Mouse (Mus musculus): ENCODE measurements around the gene Uvrag. TPM values are rescaled to one million over a fixed set of nuclear protein-coding genes. Genes with fewer than 3 reads are reported as not detected.
A peak's percentile ranks its signal among the peaks of the same experiment; 100 is the strongest.

Gene Uvrag
- polyA plus RNA-seq, 1 experiment from 2014 or later, result 14.8 TPM

DNA sequence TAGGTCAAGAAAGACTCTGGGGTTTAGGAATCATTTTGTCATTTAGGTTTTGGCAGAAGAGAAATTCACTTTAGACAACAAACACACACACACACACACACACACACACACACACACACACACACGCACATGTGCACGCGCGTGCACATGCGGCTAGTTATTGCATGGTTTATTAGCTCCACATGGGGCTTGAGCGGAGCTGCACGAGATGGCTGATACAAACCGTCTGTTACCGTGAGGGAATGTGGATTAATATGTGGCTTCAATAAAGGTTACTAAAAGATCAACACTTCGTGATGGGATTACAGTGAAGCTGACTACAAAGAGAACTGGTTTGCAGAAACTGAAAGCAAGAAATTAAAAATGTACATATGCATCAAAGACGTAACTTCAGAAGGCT lies 230.2 kb downstream of the Uvrag start:
- peak overlapping the region; percentile 57 for H3K27ac ChIP-seq (ENCODE audit: low read length)
- H3K4me2 ChIP-seq (ENCODE audit: low read depth, low read length), result no peak overlapping the region
- H3K4me3 ChIP-seq (replicated peaks; ENCODE audit: low read length), result no peak overlapping the region
- H3K4me1 ChIP-seq (ENCODE audit: control insufficient read depth, insufficient read depth, low read length), result peaks cover 19% of the 10 kb centered on the region
- no peaks in the 10 kb centered on the region for H3K36me3 ChIP-seq (ENCODE audit: control insufficient read depth, insufficient read depth, low read length)
- H3K9me3 ChIP-seq (replicated peaks; ENCODE audit: control insufficient read depth, low read length), result no peaks in the 10 kb centered on the region
- WGBS, result 53% methylated on average over 11 of the region's 11 CpGs
- no peak overlapping the region for H3K9ac ChIP-seq (ENCODE audit: low read length)
- no peak for ATAC-seq (ENCODE audit: insufficient read depth, low FRiP score)
- no peaks in the 10 kb centered on the region for H3K27me3 ChIP-seq (ENCODE audit: control insufficient read depth, insufficient read depth, low read length)

DNA sequence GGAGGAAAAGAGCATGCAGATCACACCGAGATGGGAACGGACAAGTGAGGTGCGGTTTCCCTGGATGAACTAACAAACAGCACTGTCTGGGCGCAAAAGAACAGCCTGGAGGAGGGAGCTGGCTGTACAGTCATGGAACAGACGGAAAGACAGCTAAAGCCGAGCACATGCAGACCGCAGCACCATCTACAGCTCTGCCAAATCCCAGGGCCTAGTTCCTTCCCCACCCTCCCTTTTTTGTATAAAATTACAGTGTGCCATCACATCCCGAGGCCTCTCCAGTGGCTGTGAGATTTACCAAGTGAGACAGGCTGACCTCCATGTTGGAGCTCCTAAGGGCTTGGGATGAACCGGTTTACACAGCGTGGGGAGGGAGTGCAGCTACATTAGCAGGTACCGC lies 230.8 kb downstream of the Uvrag start:
- no peaks in the 10 kb centered on the region for H3K27me3 ChIP-seq (ENCODE audit: control insufficient read depth, insufficient read depth, low read length)
- no peak overlapping the region for H3K4me2 ChIP-seq (ENCODE audit: low read depth, low read length)
- H3K36me3 ChIP-seq (ENCODE audit: control insufficient read depth, insufficient read depth, low read length), result no peaks in the 10 kb centered on the region
- WGBS, result 63% methylated on average over 11 of the region's 11 CpGs
- no peak overlapping the region for H3K9ac ChIP-seq (ENCODE audit: low read length)
- H3K9me3 ChIP-seq (replicated peaks; ENCODE audit: control insufficient read depth, low read length), result no peaks in the 10 kb centered on the region
- H3K27ac ChIP-seq (ENCODE audit: low read length), result peak overlapping the region; percentile 57
- H3K4me1 ChIP-seq (ENCODE audit: control insufficient read depth, insufficient read depth, low read length), result peaks cover 23% of the 10 kb centered on the region
- no peak overlapping the region for H3K4me3 ChIP-seq (replicated peaks; ENCODE audit: low read length)
- ATAC-seq (ENCODE audit: insufficient read depth, low FRiP score), result no peak

- H3K4me3 ChIP-seq (replicated peaks; ENCODE audit: low read length), result no peak overlapping the region
- H3K9ac ChIP-seq (ENCODE audit: low read length), result no peak overlapping the region
- WGBS, result 66% methylated on average over 4 of the region's 4 CpGs
- H3K36me3 ChIP-seq (ENCODE audit: control insufficient read depth, insufficient read depth, low read length), result no peaks in the 10 kb centered on the region
- H3K4me2 ChIP-seq (ENCODE audit: low read depth, low read length), result no peak overlapping the region
- no peaks in the 10 kb centered on the region for H3K9me3 ChIP-seq (replicated peaks; ENCODE audit: control insufficient read depth, low read length)
- H3K27ac ChIP-seq (ENCODE audit: low read length), result no peak overlapping the region
- no peak for ATAC-seq (ENCODE audit: insufficient read depth, low FRiP score)
- no peaks in the 10 kb centered on the region for H3K27me3 ChIP-seq (ENCODE audit: control insufficient read depth, insufficient read depth, low read length)
- H3K4me1 ChIP-seq (ENCODE audit: control insufficient read depth, insufficient read depth, low read length), result peaks cover 41% of the 10 kb centered on the region
These were observed 233.5 kb downstream of the Uvrag start for GRCm38 (mm10) chr7:98907476-98907875.

GRCm38 (mm10) chr7:98904659-98905362 lies 236.1 kb downstream of the Uvrag start:
- H3K4me1 ChIP-seq (ENCODE audit: control insufficient read depth, insufficient read depth, low read length), result peaks cover 29% of the 10 kb centered on the region
- ATAC-seq (ENCODE audit: insufficient read depth, low FRiP score), result peak; percentile 57; the same call in 1 of the 2 replicates
- H3K9me3 ChIP-seq (replicated peaks; ENCODE audit: control insufficient read depth, low read length), result peaks cover 5% of the 10 kb centered on the region; the same call in 1 of the 2 replicates
- no peak overlapping the region for H3K9ac ChIP-seq (ENCODE audit: low read length)
- 55% methylated on average over 21 of the region's 21 CpGs for WGBS
- no peak overlapping the region for H3K4me2 ChIP-seq (ENCODE audit: low read depth, low read length)
- H3K27me3 ChIP-seq (ENCODE audit: control insufficient read depth, insufficient read depth, low read length), result no peaks in the 10 kb centered on the region
- no peaks in the 10 kb centered on the region for H3K36me3 ChIP-seq (ENCODE audit: control insufficient read depth, insufficient read depth, low read length)
- peak overlapping the region; percentile 58; the same call in 1 of the 2 replicates for H3K27ac ChIP-seq (ENCODE audit: low read length)
- H3K4me3 ChIP-seq (replicated peaks; ENCODE audit: low read length), result no peak overlapping the region

- Histone ChIP-seq H3K27ac (ENCODE audit: low read length) (peak overlapping the region; percentile 58; the same call in 1 of the 2 replicates), H3K27me3 (ENCODE audit: control insufficient read depth, insufficient read depth, low read length) (no peaks in the 10 kb centered on the region), H3K9ac (ENCODE audit: low read length) (no peak overlapping the region), H3K36me3 (ENCODE audit: control insufficient read depth, insufficient read depth, low read length) (no peaks in the 10 kb centered on the region), H3K4me1 (ENCODE audit: control insufficient read depth, insufficient read depth, low read length) (peaks cover 29% of the 10 kb centered on the region), H3K4me2 (ENCODE audit: low read depth, low read length) (0 out of 2 replicates have a peak overlapping the region, but pooled peaks have one; percentile 7), H3K4me3 (replicated peaks; ENCODE audit: low read length) (no peak overlapping the region), H3K9me3 (replicated peaks; ENCODE audit: control insufficient read depth, low read length) (peaks cover 5% of the 10 kb centered on the region; the same call in 1 of the 2 replicates)
- WGBS, result 33% methylated on average over 5 of the region's 5 CpGs
- ATAC-seq (ENCODE audit: insufficient read depth, low FRiP score), result peak; percentile 18; the same call in 1 of the 2 replicates
These were observed 237.1 kb downstream of the Uvrag start for GRCm38 (mm10) chr7:98903884-98904283.

- WGBS, result 94% methylated on average over 1 of the region's 1 CpGs
- ATAC-seq (ENCODE audit: insufficient read depth, low FRiP score), result no peak
- no peak overlapping the region for H3K9ac ChIP-seq (ENCODE audit: low read length)
- H3K36me3 ChIP-seq (ENCODE audit: control insufficient read depth, insufficient read depth, low read length), result no peaks in the 10 kb centered on the region
- H3K9me3 ChIP-seq (replicated peaks; ENCODE audit: control insufficient read depth, low read length), result peaks cover 5% of the 10 kb centered on the region; the same call in 1 of the 2 replicates
- H3K4me2 ChIP-seq (ENCODE audit: low read depth, low read length), result no peak overlapping the region
- H3K4me3 ChIP-seq (replicated peaks; ENCODE audit: low read length), result no peak overlapping the region
- no peaks in the 10 kb centered on the region for H3K27me3 ChIP-seq (ENCODE audit: control insufficient read depth, insufficient read depth, low read length)
- H3K4me1 ChIP-seq (ENCODE audit: control insufficient read depth, insufficient read depth, low read length), result peaks cover 41% of the 10 kb centered on the region
- H3K27ac ChIP-seq (ENCODE audit: low read length), result no peak overlapping the region
These were observed 239.8 kb downstream of the Uvrag start for GRCm38 (mm10) chr7:98901120-98901519.

DNA sequence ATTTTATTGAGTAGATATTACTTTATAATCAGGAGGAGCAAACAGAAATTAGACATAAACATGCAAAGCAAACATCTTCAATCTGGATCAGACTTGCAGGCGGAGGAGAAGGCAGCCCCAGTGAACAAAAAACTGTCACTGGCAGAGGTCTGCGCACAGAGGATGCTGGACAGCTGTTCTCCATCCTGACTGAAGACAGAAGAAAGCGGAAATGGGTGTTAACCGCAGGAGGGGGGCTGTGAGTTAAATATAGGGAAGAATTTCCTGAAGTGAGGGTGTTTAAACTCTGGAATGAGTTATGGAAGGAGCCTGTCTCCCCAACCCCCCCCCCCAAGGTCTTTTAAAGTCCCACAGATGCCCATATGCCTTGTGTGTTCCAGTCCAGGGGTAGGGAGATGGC lies 241.1 kb downstream of the Uvrag start:
- H3K9ac ChIP-seq (ENCODE audit: low read length), result no peak overlapping the region
- ATAC-seq (ENCODE audit: insufficient read depth, low FRiP score), result peak; percentile 72

DNA sequence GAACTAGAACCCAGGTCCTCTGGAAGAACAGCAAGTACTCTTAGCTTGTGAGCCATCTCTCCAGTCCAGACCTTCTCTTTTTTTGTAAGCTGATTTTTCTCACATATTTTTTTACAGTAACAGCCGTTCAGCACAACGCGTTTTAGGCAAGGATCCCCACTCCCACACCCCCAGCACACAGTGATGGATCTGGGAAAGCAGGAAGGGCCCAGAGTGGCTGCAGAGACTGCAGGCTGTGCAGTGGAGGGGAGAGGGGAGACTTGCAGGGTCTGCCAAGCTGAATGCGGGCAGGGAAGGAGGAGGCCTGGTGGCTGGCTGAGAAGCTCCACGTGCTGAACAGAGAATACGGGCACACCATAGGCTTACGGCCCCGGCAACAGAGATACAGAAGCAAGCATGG lies 243.6 kb downstream of the Uvrag start:
- Histone ChIP-seq H3K9ac (ENCODE audit: low read length) (no peak overlapping the region), H3K4me1 (ENCODE audit: control insufficient read depth, insufficient read depth, low read length) (peaks cover 34% of the 10 kb centered on the region), H3K27ac (ENCODE audit: low read length) (no peak overlapping the region), H3K9me3 (replicated peaks; ENCODE audit: control insufficient read depth, low read length) (peaks cover 5% of the 10 kb centered on the region; the same call in 1 of the 2 replicates), H3K36me3 (ENCODE audit: control insufficient read depth, insufficient read depth, low read length) (no peaks in the 10 kb centered on the region), H3K4me2 (ENCODE audit: low read depth, low read length) (no peak overlapping the region), H3K27me3 (ENCODE audit: control insufficient read depth, insufficient read depth, low read length) (no peaks in the 10 kb centered on the region), H3K4me3 (replicated peaks; ENCODE audit: low read length) (no peak overlapping the region)
- WGBS, result 87% methylated on average over 8 of the region's 8 CpGs
- ATAC-seq (ENCODE audit: insufficient read depth, low FRiP score), result no peak

More for the DNA sequence above, 241.1 kb downstream of the Uvrag start:
- Histone ChIP-seq H3K4me1 (ENCODE audit: control insufficient read depth, insufficient read depth, low read length) (peaks cover 43% of the 10 kb centered on the region), H3K4me2 (ENCODE audit: low read depth, low read length) (no peak overlapping the region), H3K27ac (ENCODE audit: low read length) (peak overlapping the region; percentile 50), H3K9me3 (replicated peaks; ENCODE audit: control insufficient read depth, low read length) (peaks cover 5% of the 10 kb centered on the region; the same call in 1 of the 2 replicates), H3K4me3 (replicated peaks; ENCODE audit: low read length) (no peak overlapping the region), H3K36me3 (ENCODE audit: control insufficient read depth, insufficient read depth, low read length) (no peaks in the 10 kb centered on the region), H3K27me3 (ENCODE audit: control insufficient read depth, insufficient read depth, low read length) (no peaks in the 10 kb centered on the region)
- WGBS, result 43% methylated on average over 4 of the region's 4 CpGs

GRCm38 (mm10) chr7:98895501-98896095 lies 245.3 kb downstream of the Uvrag start:
- Histone ChIP-seq H3K27ac (ENCODE audit: low read length) (peak overlapping the region; percentile 76), H3K9ac (ENCODE audit: low read length) (0 out of 2 replicates have a peak overlapping the region, but pooled peaks have one; percentile 20), H3K4me2 (ENCODE audit: low read depth, low read length) (no peak overlapping the region), H3K4me1 (ENCODE audit: control insufficient read depth, insufficient read depth, low read length) (peaks cover 37% of the 10 kb centered on the region), H3K36me3 (ENCODE audit: control insufficient read depth, insufficient read depth, low read length) (no peaks in the 10 kb centered on the region), H3K4me3 (replicated peaks; ENCODE audit: low read length) (no peak overlapping the region), H3K27me3 (ENCODE audit: control insufficient read depth, insufficient read depth, low read length) (no peaks in the 10 kb centered on the region), H3K9me3 (replicated peaks; ENCODE audit: control insufficient read depth, low read length) (no peaks in the 10 kb centered on the region)
- WGBS, result 25% methylated on average over 10 of the region's 10 CpGs
- ATAC-seq (ENCODE audit: insufficient read depth, low FRiP score), result no peak; the same call in 1 of the 2 replicates
